Mouse (Mus musculus) WW6 (cell line): ENCODE data around the gene Ddx47.
A peak's percentile ranks its signal among the peaks of the same experiment; 100 is the strongest.

Source experiments
- DNase-seq: peaks from one replicate; pipeline ENCODE4 v3.0.0-alpha.2; 2013; ENCODE audit warnings: low read depth, low spot score

Ddx47 gene

GRCm38 (mm10) chr6:135011048-135011733 lies at the start of gene Ddx47:
TSS of gene Ddx47 (plus strand) at chr6:135011612.
- DNase-seq: peak; percentile 94

DNA sequence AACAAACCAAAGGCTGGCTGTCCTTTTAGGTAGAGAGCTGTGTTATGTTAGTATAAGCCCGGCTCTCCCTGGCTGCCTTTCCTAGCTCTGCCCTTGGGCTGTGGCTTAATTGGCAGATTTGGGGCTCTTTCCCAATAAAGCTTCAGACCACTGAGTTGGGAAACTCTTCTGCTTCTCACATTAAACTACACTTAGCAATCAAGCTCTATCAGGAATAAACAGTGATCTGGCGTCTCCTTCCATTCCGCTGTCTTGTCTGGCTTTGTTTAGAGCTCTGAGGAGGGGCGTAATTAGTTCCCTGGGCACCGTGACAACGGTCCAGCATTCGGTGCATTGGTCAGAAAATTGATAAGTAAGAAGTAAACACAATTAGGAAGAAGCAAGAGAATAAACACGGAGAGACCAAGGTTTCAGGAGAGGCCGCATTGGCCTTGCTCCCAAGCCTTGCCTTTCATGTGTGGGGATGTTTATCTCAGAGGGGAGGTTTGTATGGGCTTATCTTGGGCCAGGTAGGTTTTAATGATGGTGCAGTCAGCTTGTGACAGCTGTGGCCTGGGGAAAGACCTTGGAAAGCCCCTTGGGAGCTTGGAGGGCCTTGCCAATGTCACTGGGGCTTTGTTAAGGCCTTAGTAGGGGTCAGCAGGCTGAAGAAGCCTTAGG lies 49.4 kb upstream of the Ddx47 start:
- no peak for DNase-seq

DNA sequence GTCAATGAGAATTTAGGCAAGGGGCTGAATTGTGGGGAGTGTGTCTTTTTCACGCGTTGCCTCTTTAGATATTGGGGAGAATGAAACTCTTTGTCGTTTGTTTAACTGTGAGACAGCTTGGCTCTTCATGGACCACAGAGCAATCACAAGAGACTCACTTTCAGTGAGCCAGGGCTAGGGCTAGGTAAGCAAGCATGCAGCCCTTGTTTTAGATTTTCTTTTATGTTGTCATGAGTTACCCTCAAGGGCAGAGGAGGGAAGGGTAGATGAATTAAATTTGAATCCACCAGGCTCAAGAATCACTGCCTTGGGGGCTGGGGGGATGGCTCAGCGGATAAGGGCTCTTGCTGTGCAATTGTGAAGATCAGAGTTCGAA lies 48.9 kb upstream of the Ddx47 start:
- DNase-seq: no peak

DNA sequence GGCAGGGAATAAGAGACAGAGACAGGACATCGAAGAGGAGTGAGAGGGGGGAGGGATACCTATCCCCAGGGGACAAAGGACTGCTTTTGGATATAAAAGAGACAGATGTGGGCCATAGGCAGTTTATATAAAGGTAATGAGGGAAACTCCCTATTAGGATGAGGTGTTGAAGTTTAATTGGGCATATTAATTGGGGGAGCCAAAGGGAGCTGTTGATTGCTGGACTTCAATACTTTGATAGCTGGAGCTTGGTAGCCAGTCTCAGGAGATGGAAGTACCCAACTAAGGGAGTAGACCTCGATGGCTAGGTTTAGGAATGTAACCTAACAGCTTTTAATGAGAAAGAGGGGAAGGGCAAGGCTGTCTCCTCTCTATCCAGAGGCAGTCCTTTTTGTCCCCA lies 47.5 kb upstream of the Ddx47 start:
- DNase-seq: no peak

- DNase-seq: no peak
Observed at GRCm38 (mm10) chr6:134966681-134967080, 44.7 kb upstream of the Ddx47 start.

DNA sequence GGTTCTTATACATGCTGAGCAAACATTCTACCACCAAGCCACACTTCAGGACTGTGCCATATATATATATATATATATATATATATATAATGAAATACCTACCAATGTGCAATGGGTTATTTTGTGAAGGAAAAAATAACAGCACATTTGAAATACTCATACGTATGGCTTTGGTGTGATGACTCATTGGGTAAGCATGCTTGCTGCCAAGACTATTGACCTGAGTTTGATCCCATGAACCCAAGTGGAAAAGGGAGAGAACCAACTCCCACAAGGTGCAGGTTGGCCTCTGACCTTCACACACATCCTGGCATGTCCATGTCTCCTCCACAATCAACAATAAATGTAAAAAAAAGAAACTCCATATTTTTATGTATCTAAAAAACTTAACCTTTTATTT lies 43.1 kb upstream of the Ddx47 start:
- no peak for DNase-seq

DNA sequence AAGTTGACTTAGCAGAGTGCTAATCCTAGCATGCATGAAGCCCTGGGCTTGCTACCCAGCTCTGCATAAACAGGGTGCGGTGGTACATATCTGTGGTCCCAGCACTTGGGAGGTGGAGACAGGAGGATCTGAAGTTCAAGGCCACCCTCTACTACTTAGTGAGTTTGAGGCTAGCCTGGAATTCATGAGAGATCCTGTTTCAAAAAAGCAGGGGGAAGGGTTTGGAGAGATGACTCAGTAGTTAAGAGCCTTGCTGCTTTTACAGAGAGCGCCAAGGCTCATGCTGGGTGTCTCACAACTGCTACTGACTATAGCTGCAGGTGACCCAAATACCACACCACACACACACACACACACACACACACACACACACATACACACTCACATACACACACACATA lies 41.9 kb upstream of the Ddx47 start:
- no peak for DNase-seq

- no peak for DNase-seq
Observed at GRCm38 (mm10) chr6:134972096-134972495, 39.3 kb upstream of the Ddx47 start.

DNA sequence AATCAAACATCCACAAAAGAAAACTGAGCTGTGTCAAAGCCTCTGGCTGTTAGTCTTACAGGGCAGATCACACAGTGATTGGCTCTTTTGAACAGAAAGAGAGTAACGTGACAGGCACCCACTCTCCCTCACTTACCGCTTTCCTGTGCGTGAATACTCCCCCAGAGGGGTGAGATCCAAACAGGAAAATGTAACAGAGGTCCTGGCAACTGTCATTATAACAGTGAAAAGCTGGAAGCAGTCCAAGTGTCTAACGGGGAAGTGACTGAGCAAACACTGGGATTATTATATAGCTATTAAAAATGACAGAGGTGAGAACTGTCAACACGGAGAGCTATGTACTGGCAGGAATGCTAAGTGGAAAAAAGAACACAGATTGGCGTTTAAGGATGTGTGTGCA lies 34.8 kb upstream of the Ddx47 start:
- DNase-seq: no peak

- no peak for DNase-seq
Observed at GRCm38 (mm10) chr6:134981231-134982062, 30.0 kb upstream of the Ddx47 start, which contains the start of gene Apold1. TSS of gene Apold1 (plus strand) at chr6:134981718.

- DNase-seq: no peak
Observed at GRCm38 (mm10) chr6:134983529-134984370, 27.7 kb upstream of the Ddx47 start.

GRCm38 (mm10) chr6:134984748-134985147 lies 26.7 kb upstream of the Ddx47 start:
- DNase-seq: no peak

- DNase-seq: no peak
Observed at GRCm38 (mm10) chr6:134988377-134988776, 23.0 kb upstream of the Ddx47 start.

- DNase-seq: no peak
Observed at GRCm38 (mm10) chr6:134990674-134991073, 20.7 kb upstream of the Ddx47 start.

DNA sequence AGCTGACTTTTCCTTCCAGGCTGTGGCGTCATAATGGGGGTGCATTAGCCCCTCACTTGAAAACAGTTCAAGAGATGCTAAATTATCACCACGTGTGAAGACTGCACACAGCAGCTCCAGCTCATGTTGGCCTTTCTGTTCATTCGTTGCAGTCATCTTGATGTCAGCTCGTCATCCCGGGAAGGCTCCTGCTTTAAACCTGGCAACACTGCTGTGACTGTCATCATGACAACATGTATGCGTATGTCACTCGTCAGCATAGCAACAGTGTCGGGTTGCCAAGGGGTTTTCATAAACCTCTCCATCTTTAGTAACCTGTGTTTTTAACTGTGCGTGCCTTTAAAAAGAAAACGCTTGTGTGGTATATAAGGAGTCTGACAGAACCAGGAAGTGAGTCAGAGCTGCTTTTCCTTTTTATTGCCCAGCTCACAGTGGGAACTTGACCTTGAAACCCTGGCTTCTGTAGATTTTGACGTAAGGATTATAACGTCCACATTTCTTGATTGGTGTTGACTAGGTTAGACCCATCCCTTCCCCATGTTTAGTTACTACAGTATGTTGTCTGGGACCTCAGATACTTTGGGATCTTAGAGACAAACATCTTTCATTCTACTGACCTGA lies 17.3 kb upstream of the Ddx47 start:
- DNase-seq: no peak

- DNase-seq: no peak
Observed at GRCm38 (mm10) chr6:134994985-134995384, 16.4 kb upstream of the Ddx47 start.

- DNase-seq: no peak
Observed at GRCm38 (mm10) chr6:134996918-134997317, 14.5 kb upstream of the Ddx47 start.

- DNase-seq: no peak
Observed at GRCm38 (mm10) chr6:134998076-134998475, 13.3 kb upstream of the Ddx47 start.

- DNase-seq: no peak
Observed at GRCm38 (mm10) chr6:134998781-134999180, 12.6 kb upstream of the Ddx47 start.

DNA sequence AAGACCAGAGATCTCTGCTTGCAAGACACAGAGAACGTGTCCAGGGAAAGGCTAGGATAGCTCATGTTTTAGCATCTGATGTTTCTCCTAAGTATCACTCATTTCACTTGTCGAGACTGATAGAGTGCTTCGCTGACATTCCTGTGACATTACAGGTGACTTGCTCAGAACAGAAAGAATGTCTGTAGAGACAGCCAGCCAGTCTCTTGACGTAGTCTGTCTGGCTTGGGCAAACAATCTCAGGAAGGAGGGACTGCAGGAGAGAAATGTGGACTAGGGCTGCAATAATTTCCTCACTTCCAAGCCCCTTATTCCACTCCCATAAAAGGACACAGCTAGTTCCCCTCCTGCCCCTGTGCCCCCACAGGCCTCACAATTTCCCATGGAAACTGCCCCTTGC lies 11.1 kb upstream of the Ddx47 start:
- no peak for DNase-seq

- no peak for DNase-seq
Observed at GRCm38 (mm10) chr6:135001991-135002390, 9.4 kb upstream of the Ddx47 start.
